Mouse (Mus musculus): Measurements from ENCODE around the gene Etfrf1. TPM values are rescaled to one million over a fixed set of nuclear protein-coding genes. Genes with fewer than 3 reads are reported as not detected.

Gene Etfrf1
- 15.4 and 15.7 TPM in 2 replicates for polyA plus RNA-seq (2015; fragmentation: Nextera tagmentation; extraction: Ambion mirVana)

DNA sequence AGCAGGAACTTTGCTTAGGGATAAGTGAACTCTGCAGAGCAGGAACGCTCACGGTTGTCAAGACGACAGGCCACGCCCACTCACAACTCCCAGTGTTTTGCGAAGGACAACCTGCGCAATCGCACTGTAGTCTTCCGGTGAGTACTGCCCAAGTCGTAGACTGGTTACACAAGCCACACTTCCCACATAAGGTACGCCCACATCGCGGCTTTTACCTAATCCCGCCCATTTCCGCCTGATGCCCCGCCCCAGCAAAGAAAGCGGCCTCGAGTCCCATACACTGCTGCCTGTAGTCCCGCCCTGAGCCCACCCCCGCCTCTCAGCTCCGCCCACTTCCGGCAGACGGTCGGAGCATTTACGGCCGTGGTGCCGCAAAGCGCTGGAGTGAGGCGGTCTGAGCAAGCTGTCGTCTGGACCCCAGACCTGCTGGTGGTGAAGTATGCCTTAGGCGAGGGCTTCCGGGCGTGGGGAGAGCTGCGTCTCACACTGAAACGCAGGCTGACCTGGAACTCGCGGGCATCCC is at the start of gene Etfrf1, which contains the start of gene Casc1:
Gene Etfrf1 (plus strand): TSS at position 319 of the 523 bp plus-strand sequence.
Gene Casc1 (minus strand): TSS at position 190 of the 523 bp plus-strand sequence.
- under 1% methylated on average over 36 of the region's 36 CpGs for WGBS (ENCODE audit: insufficient replicate concordance)
- peak within 1 kb of the TSS; percentile 86 for H3K4me2 ChIP-seq
- H3K27me3 ChIP-seq, result no peaks in the 10 kb centered on the region
- peak within 1 kb of the TSS; percentile 88 for H3K27ac ChIP-seq (replicated peaks)
- peak within 1 kb of the TSS; percentile 85 for H3K9ac ChIP-seq
- H3K4me3 ChIP-seq (replicated peaks), result peak within 1 kb of the TSS; percentile 79
- peaks cover 23% of the 10 kb centered on the region for H3K4me1 ChIP-seq (replicated peaks)
- no peaks in the 10 kb centered on the region; the same call in 1 of the 2 replicates for H3K36me3 ChIP-seq (replicated peaks)
- peak; percentile 100 for ATAC-seq (ENCODE audit: insufficient read depth)
- no peaks in the 10 kb centered on the region for H3K9me3 ChIP-seq (replicated peaks)

- Histone ChIP-seq H3K4me3 (replicated peaks) (no peak overlapping the region), H3K27me3 (no peaks in the 10 kb centered on the region), H3K27ac (replicated peaks) (no peak overlapping the region), H3K9me3 (replicated peaks) (no peaks in the 10 kb centered on the region), H3K4me2 (no peak overlapping the region), H3K4me1 (replicated peaks) (0 out of 2 replicates have a peak, but pooled peaks cover 4% of the 10 kb centered on the region), H3K36me3 (replicated peaks) (no peaks in the 10 kb centered on the region), H3K9ac (no peak overlapping the region)
- WGBS (ENCODE audit: insufficient replicate concordance), result 79% methylated on average over 14 of the region's 14 CpGs
- ATAC-seq (ENCODE audit: insufficient read depth), result no peak
Observed at GRCm38 (mm10) chr6:145171892-145172606, 38.9 kb upstream of the Etfrf1 start.

DNA sequence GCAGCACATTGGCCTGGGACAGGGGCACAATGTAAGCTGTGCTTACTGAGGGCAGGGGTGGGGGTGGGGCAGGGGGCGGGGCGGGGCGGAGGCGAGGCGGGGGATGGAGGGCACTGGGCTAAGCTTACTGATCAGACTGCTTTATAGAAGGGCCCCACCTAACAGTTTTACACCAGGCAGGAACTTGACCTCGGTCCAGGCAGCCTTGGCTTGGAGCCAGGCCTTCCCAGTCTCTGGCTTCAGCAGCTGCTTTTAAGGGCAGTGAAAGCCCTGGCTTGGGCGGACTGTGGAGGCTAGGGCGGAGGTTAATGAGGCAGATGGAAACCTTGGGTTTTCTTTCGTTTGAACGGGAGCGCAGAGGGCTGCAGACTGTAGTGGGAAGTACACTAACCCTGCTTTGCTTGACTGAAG is 37.1 kb upstream of the Etfrf1 start:
- peak; percentile 49; the same call in 1 of the 2 replicates for ATAC-seq (ENCODE audit: insufficient read depth)
- Histone ChIP-seq H3K4me1 (replicated peaks) (0 out of 2 replicates have a peak, but pooled peaks cover 4% of the 10 kb centered on the region), H3K4me3 (replicated peaks) (no peak overlapping the region), H3K36me3 (replicated peaks) (no peaks in the 10 kb centered on the region), H3K9ac (no peak overlapping the region), H3K9me3 (replicated peaks) (no peaks in the 10 kb centered on the region), H3K27me3 (no peaks in the 10 kb centered on the region), H3K4me2 (no peak overlapping the region), H3K27ac (replicated peaks) (no peak overlapping the region)
- WGBS (ENCODE audit: insufficient replicate concordance), result 47% methylated on average over 11 of the region's 11 CpGs

DNA sequence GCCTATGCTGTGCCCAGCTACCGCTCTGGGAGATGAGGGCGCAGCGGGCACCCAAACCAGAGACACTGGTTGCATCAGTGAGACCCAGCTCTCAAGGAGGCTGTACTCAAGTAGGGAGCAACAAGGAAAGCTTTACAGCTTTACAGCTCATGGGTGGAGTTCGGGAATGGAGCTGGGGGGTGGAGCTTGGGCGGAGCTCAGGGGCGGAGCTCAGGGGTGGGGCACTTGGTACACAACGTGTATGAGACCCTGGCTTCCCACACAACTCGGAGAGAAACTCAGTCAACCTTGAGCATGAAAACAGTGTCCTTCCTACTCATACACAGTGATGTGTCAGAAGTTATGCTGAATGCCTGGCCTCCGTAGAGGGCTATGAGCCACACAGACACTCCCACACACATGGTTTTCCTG is 35.4 kb upstream of the Etfrf1 start:
- Histone ChIP-seq H3K4me1 (replicated peaks) (0 out of 2 replicates have a peak, but pooled peaks cover 4% of the 10 kb centered on the region), H3K27ac (replicated peaks) (no peak overlapping the region), H3K9ac (no peak overlapping the region), H3K27me3 (no peaks in the 10 kb centered on the region), H3K4me3 (replicated peaks) (no peak overlapping the region), H3K4me2 (no peak overlapping the region), H3K36me3 (replicated peaks) (no peaks in the 10 kb centered on the region), H3K9me3 (replicated peaks) (no peaks in the 10 kb centered on the region)
- no peak for ATAC-seq (ENCODE audit: insufficient read depth)
- 47% methylated on average over 9 of the region's 9 CpGs for WGBS (ENCODE audit: insufficient replicate concordance)

- no peak overlapping the region for H3K9ac ChIP-seq
- H3K9me3 ChIP-seq (replicated peaks), result no peaks in the 10 kb centered on the region
- ATAC-seq (ENCODE audit: insufficient read depth), result no peak
- 0 out of 2 replicates have a peak, but pooled peaks cover 4% of the 10 kb centered on the region for H3K4me1 ChIP-seq (replicated peaks)
- H3K4me3 ChIP-seq (replicated peaks), result no peak overlapping the region
- no peak overlapping the region for H3K27ac ChIP-seq (replicated peaks)
- H3K27me3 ChIP-seq, result no peaks in the 10 kb centered on the region
- 71% methylated on average over 10 of the region's 10 CpGs for WGBS (ENCODE audit: insufficient replicate concordance)
- H3K4me2 ChIP-seq, result no peak overlapping the region
- no peaks in the 10 kb centered on the region for H3K36me3 ChIP-seq (replicated peaks)
Observed at GRCm38 (mm10) chr6:145176474-145176873, 34.5 kb upstream of the Etfrf1 start.

DNA sequence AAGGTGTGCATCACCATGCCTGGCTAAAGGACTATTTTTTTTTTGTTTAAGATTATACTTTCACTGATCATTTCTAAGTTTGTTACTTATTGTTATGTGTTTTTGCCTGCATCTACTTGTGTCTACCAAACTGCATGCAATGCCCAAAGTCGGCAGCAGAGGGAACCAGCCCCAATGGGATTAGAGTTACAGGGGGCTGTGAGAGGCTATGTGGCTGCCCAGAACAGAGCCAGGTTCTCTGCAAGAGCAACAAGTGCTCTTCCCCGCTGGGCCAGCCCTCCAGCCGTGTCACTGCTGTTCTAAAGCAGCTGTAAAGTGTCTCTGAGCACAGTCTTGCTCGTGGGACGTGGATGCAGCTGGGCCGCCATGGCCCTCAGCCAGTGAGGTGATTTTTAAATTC is 31.3 kb upstream of the Etfrf1 start:
- H3K9me3 ChIP-seq (replicated peaks), result no peaks in the 10 kb centered on the region
- H3K4me1 ChIP-seq (replicated peaks), result 0 out of 2 replicates have a peak, but pooled peaks cover 4% of the 10 kb centered on the region
- no peak overlapping the region for H3K27ac ChIP-seq (replicated peaks)
- H3K9ac ChIP-seq, result no peak overlapping the region
- no peak for ATAC-seq (ENCODE audit: insufficient read depth)
- H3K36me3 ChIP-seq (replicated peaks), result no peaks in the 10 kb centered on the region
- H3K4me2 ChIP-seq, result no peak overlapping the region
- no peak overlapping the region for H3K4me3 ChIP-seq (replicated peaks)
- H3K27me3 ChIP-seq, result no peaks in the 10 kb centered on the region
- WGBS (ENCODE audit: insufficient replicate concordance), result 41% methylated on average over 6 of the region's 6 CpGs

- no peak overlapping the region for H3K9ac ChIP-seq
- no peaks in the 10 kb centered on the region for H3K4me1 ChIP-seq (replicated peaks)
- H3K27me3 ChIP-seq, result no peaks in the 10 kb centered on the region
- ATAC-seq (ENCODE audit: insufficient read depth), result no peak
- H3K9me3 ChIP-seq (replicated peaks), result no peaks in the 10 kb centered on the region
- WGBS (ENCODE audit: insufficient replicate concordance), result 56% methylated on average over 8 of the region's 8 CpGs
- no peaks in the 10 kb centered on the region for H3K36me3 ChIP-seq (replicated peaks)
- no peak overlapping the region for H3K4me2 ChIP-seq
- H3K4me3 ChIP-seq (replicated peaks), result no peak overlapping the region
- H3K27ac ChIP-seq (replicated peaks), result no peak overlapping the region
Observed at GRCm38 (mm10) chr6:145182044-145182443, 28.9 kb upstream of the Etfrf1 start.

DNA sequence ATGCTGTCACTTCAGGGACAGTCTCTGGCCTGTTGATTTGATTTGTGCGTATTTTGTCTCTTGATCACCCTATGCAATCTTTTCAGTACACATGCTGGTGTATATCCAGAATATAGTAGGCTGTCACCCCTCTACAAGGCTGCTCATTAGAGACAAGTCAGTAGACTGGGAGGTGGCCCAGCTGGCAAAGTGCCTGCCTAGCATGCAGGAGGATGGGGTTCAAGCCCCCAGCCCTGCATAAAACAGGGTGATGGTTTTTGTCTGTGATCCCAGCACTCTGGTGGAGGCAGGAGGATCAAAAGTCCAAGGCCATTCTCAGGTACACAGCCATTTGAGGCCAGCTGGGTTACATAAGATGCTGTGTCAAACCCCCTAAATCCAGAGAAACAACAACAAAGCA is 24.8 kb upstream of the Etfrf1 start:
- H3K4me2 ChIP-seq, result no peak overlapping the region
- no peak for ATAC-seq (ENCODE audit: insufficient read depth)
- no peak overlapping the region for H3K9ac ChIP-seq
- no peaks in the 10 kb centered on the region for H3K36me3 ChIP-seq (replicated peaks)
- 50% methylated on average over 1 of the region's 1 CpGs for WGBS (ENCODE audit: insufficient replicate concordance)
- no peak overlapping the region for H3K4me3 ChIP-seq (replicated peaks)
- no peaks in the 10 kb centered on the region for H3K9me3 ChIP-seq (replicated peaks)
- no peaks in the 10 kb centered on the region for H3K27me3 ChIP-seq
- no peak overlapping the region for H3K27ac ChIP-seq (replicated peaks)
- peaks cover 2% of the 10 kb centered on the region; the same call in 1 of the 2 replicates for H3K4me1 ChIP-seq (replicated peaks)

DNA sequence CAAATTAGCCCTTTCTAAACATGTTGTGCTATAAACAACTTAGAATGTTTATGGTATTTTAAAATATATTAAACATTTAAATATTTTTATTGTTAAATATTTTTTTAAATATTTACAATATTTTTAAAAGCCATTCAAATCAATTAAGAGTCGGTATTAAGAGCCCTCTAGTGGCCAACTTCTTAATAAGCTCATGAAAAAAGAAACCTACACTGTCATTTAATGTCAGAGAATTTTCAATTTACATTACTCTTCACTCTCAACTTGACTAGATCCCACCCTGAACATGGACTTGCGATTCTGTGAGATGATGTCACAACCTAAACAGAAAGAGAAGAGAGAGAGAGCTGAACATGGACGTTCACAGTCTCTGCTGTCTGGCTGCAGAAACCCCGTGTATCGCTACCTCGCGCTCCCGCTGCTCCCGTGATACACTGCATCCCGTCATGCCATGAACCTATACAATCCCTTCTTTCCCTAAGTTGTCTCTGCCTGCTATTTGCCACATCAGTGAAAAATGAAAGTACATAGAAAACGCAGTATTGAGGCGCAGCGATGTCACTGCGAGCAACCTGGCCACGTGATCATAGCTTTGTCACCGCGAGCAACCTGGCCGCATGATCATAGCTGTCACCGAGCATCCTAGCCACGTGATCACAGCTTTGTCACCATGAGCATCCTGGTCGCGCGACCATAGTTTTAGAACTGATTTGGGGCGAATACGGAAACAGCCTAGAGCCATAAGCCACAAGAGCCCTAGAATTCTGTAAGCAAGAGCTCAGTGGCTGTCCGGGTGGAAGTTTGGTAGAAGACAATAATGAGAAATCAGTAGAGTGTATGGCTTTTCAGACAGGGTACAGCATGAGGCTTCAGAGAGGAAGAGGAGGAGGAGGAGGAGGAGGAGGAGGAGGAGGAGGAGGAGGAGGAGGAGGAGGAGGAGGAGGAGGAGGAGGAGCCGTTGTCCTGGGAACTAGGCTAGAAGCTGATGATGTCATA is 23.5 kb upstream of the Etfrf1 start:
- ATAC-seq (ENCODE audit: insufficient read depth), result no peak

DNA sequence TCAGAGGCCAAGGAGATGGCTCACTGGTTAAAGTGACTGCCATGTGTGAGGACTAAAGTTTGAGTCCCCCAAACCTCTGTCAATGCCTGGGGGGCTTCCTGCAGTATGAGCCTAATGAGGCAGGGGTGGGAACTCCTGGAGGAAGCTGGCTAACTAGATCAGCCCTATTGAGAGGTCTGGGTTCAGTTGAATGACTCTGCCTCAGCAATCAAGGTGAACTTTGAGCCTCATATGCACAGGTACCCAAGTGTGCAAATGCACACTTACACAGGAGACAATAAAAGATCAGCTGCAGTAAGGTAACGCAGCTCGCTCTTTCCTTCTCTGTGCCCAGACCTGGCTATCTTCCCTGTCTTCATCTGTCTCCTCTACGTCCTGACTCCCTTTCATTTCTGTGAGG is 17.9 kb upstream of the Etfrf1 start:
- Histone ChIP-seq H3K27ac (replicated peaks) (no peak overlapping the region), H3K4me3 (replicated peaks) (no peak overlapping the region), H3K9ac (no peak overlapping the region), H3K4me2 (no peak overlapping the region), H3K36me3 (replicated peaks) (no peaks in the 10 kb centered on the region), H3K4me1 (replicated peaks) (no peaks in the 10 kb centered on the region), H3K9me3 (replicated peaks) (no peaks in the 10 kb centered on the region), H3K27me3 (no peaks in the 10 kb centered on the region)
- WGBS (ENCODE audit: insufficient replicate concordance), result 71% methylated on average over 3 of the region's 3 CpGs
- ATAC-seq (ENCODE audit: insufficient read depth), result no peak

More for the DNA sequence above, 23.5 kb upstream of the Etfrf1 start:
- Histone ChIP-seq H3K27me3 (no peaks in the 10 kb centered on the region), H3K9ac (no peak overlapping the region), H3K4me1 (replicated peaks) (peaks cover 2% of the 10 kb centered on the region; the same call in 1 of the 2 replicates), H3K9me3 (replicated peaks) (no peaks in the 10 kb centered on the region), H3K27ac (replicated peaks) (no peak overlapping the region), H3K4me3 (replicated peaks) (peak overlapping the region; percentile 26), H3K4me2 (peak overlapping the region; percentile 54), H3K36me3 (replicated peaks) (no peaks in the 10 kb centered on the region)
- WGBS (ENCODE audit: insufficient replicate concordance), result 50% methylated on average over 27 of the region's 27 CpGs

All from liver, embryonic 15.5 days (tissue).